Mouse (Mus musculus) frontal cortex, postnatal 36 days (tissue): Measurements from ENCODE around the gene Mrpl35.

Source experiments
- DNase-seq, 2 experiments: peaks; one replicate each; pipeline ENCODE4 v3.0.0; 2022; ENCODE audit warnings: low spot score in 2 of 2

The Mrpl35 gene

GRCm38 (mm10) chr6:71799391-71799790, 27.4 kb downstream of the Mrpl35 start:
- no peak for DNase-seq

GRCm38 (mm10) chr6:71791771-71792170, 35.0 kb downstream of the Mrpl35 start:
- DNase-seq, result no peak

GRCm38 (mm10) chr6:71788348-71788747, 38.4 kb downstream of the Mrpl35 start:
- no peak for DNase-seq

DNA sequence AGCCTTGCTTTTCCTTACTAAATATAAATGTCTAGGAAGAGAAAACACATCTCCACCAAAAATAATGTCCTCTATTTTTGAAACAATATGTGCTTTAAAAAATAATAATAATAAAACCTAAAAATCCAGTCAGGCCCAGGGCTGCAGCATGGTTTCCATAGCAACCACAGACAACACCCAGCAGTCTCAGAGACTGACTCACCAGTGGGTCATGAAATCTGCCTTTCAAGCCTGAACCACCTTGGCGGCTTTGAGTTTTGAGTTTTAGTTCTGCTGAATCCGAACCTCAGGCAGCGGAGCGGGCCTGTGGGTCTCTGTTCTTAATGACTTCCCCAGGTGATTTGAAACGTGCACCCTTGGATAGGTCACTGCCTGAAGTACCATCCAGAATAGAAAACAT, 43.6 kb downstream of the Mrpl35 start:
- DNase-seq, result peak in 1 of 2 experiments; percentile 28

- no peak for DNase-seq
Observed at GRCm38 (mm10) chr6:71780431-71780830, 46.3 kb downstream of the Mrpl35 start.

GRCm38 (mm10) chr6:71779831-71780230, 46.9 kb downstream of the Mrpl35 start:
- no peak for DNase-seq

DNA sequence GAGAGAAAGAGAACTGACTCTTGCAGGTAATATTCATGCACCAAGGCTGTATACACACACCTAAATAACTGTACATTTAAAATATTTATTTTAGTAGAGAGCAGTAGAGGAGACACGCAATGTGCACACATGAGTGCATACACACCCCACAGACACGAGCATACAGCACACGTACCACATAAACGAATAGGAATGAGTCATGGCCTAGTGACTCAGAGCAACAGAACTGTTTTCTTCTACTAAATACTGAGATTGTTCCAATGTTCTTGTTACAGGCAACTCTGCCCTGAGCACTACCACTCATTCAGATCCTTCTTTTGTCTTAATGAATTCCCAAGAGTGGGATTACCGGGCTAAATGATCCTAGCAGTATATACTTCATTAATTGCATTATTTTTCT, 48.8 kb downstream of the Mrpl35 start:
- DNase-seq, result no peak

DNA sequence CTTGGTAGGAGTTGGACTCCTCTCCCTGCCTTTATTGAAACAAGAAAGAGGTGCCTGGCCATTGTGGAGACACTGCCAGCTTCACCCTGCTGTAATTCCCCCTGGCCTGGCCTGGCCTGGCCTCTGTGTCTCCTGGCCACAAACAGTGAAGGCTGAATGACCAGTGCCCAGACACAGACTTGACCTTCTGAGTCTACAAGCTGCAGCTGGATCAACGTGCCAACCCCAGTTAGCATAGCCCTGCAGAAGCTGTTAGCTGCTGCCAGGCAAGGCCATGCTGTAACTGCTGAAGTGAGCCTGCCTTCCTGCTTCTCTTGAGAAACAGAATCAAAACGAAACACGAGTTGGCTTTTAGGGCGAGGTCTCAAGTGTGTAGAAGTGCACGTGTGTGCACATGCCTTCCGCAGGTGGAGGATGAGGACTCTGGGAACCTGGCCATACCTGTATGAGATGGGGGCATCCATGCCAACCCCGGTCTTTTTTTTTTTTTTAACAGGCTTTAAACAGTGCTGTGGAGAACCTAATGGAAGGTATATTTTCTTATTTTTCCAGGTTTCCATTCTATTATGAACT, 54.0 kb downstream of the Mrpl35 start:
- DNase-seq, result no peak

GRCm38 (mm10) chr6:71772156-71772555, 54.6 kb downstream of the Mrpl35 start:
- DNase-seq, result peak; percentile 76 to 86

DNA sequence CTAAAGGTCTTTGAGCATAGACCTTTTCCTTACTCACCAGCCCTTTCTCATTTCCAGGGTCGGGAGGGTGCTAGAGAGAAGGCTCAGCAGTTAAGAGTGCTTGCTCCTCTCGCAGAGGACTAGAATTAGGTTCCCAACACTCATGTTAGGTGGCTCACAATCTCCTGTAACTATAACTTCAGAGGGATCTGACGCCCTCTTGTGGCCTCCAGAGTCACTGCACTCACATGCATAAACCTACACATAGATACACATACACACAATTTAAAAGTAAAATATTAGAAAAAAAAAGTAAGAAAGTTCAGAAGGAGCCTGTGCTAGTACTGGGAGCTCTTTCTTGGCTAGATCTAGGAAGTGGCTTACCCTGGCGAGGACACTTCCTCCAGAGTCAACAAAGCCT, 55.5 kb downstream of the Mrpl35 start:
- DNase-seq, result no peak

- no peak for DNase-seq
Observed at GRCm38 (mm10) chr6:71770856-71771255, 55.9 kb downstream of the Mrpl35 start.

DNA sequence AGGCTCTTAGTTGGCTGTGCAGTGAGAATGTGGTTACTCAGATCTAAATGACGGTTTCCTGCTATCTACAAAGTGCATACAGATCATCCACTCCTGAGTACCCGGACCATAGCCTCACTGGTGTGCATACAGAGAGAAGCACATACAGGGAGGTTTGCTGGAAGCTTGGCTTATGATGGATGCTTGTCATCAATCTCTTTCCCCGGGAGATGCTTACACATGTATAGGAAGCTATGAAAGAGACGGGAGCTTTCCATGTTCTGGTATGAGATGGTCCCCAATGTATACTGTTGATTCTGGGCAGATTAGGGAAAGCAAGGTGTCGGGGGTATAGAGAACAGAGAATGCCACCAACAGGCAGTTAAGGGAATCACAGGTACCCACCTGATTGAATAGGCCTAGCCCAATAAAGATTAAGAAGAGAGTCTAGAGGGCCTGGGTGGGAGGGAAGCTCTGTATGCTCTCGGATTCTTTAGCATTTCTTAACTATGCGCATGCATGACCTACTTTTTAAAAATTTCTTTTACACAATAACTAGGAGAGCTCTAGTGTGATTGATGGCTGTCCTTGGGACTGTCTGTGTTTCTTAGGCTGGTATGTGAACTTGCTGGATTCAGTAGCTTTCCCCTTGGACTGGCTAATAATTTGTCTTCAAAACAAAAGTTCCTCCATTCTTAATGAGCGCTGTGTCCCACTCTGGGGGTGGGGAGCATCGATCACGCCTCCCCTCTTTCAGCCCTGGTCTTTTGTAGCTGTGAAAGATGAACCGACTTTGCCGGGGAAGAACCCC, 56.7 kb downstream of the Mrpl35 start:
- DNase-seq, result no peak

DNA sequence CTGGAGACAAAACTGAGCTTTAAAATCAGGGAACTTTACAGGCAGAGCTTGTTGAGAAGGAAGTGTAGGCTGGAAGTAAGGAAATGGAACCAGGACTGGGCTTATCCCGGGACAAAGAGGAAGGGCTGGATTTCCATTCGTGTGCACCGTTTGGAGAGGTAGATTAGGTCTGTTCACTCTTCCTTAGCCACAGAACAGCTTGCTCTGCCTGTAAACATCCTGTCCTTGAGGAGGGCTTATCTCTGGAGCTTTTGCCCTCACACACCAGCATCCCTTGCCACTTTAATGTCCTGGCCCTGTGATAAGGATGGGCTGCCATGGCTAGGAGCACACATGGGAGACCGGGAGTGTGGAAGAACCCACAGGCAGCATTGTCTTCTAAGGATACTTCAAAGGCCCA, 59.0 kb downstream of the Mrpl35 start:
- DNase-seq, result no peak
